23 mouse cellular contexts compared by ENCODE assay signal in genomic region chr17:24892785-24893184, GRCm38 (mm10). TPM values are rescaled to one million over a fixed set of nuclear protein-coding genes. Genes with fewer than 3 reads are reported as not detected.
A peak's percentile ranks its signal among the peaks of the same experiment; 100 is the strongest.
DNase-seq lines count a peak whose midpoint lies in the region; ATAC-seq lines count a peak whose summit lies in the region.
"Had no signal": no experiment of that assay in that cellular context is flagged by ENCODE, and none has a peak within 500 bp of the region (broad histone marks: within the 10 kb centered on the region; RNA-seq: fewer than 3 reads in every experiment).

No protein-coding gene starts in this region.

- H3K9me3 ChIP-seq in forebrain, embryonic 10.5 days: no peaks in the 10 kb centered on the region
- H3K9me3 ChIP-seq in forebrain, embryonic 15.5 days: no peaks in the 10 kb centered on the region
- H3K9me3 ChIP-seq in liver, embryonic 13.5 days (replicated peaks): no peaks in the 10 kb centered on the region
- no peaks in the 10 kb centered on the region for H3K9me3 ChIP-seq in embryonic facial prominence, embryonic 10.5 days
- H3K9me3 ChIP-seq: forebrain, embryonic 12.5 days; heart, embryonic 15.5 days; limb, embryonic 10.5 days had no signal

- peaks cover 69% of the 10 kb centered on the region for H3K36me3 ChIP-seq in forebrain, embryonic 10.5 days (replicated peaks)
- H3K36me3 ChIP-seq in forebrain, embryonic 15.5 days: peaks cover 44% of the 10 kb centered on the region
- peaks cover 68% of the 10 kb centered on the region for H3K36me3 ChIP-seq in liver, embryonic 13.5 days
- H3K36me3 ChIP-seq in embryonic facial prominence, embryonic 10.5 days (replicated peaks): peaks cover 68% of the 10 kb centered on the region

- no peak overlapping the region for H3K27ac ChIP-seq in forebrain, embryonic 10.5 days
- no peak overlapping the region for H3K27ac ChIP-seq in forebrain, embryonic 15.5 days (replicated peaks)
- 0 out of 2 replicates have a peak overlapping the region, but pooled peaks have one; percentile 1 for H3K27ac ChIP-seq in liver, embryonic 13.5 days
- H3K27ac ChIP-seq in embryonic facial prominence, embryonic 10.5 days (replicated peaks): no peak overlapping the region
- H3K27ac ChIP-seq: forebrain, embryonic 12.5 days; heart, adult 2 months; heart, embryonic 15.5 days; hindbrain, postnatal 0 days; limb, embryonic 10.5 days had no signal

- peaks cover 48% of the 10 kb centered on the region for H3K4me1 ChIP-seq in forebrain, embryonic 10.5 days
- peaks cover 49% of the 10 kb centered on the region for H3K4me1 ChIP-seq in forebrain, embryonic 15.5 days
- H3K4me1 ChIP-seq in liver, embryonic 13.5 days (replicated peaks): peaks cover 66% of the 10 kb centered on the region
- H3K4me1 ChIP-seq in embryonic facial prominence, embryonic 10.5 days: peaks cover 45% of the 10 kb centered on the region

- DNase-seq in adrenal gland, adult 2 months: peak; percentile 6
- DNase-seq in adrenal gland, adult 8-10 months: no peak
- DNase-seq in forebrain, embryonic 10.5 days (ENCODE audit: extremely low spot score, low spot score): no peak
- DNase-seq in liver, embryonic 13.5 days: no peak
- DNase-seq in liver: no peak
- DNase-seq in embryonic facial prominence, embryonic 10.5 days (ENCODE audit: low spot score): no peak
- DNase-seq in urinary bladder, postnatal 14 days (ENCODE audit: low spot score): no peak
- DNase-seq: gastrocnemius, postnatal 14 days; heart, adult 2 months; heart, postnatal 4 days; kidney, postnatal 14 days; lung, embryonic 14.5 days; lung, postnatal 36 days; right cerebral cortex, postnatal 14 days; spleen, adult 18-20 months; thymus, postnatal 25 days had no signal

- peak overlapping the region; percentile 9; the same call in 1 of the 2 replicates for H3K4me3 ChIP-seq in forebrain, embryonic 10.5 days
- no peak overlapping the region for H3K4me3 ChIP-seq in forebrain, embryonic 15.5 days
- H3K4me3 ChIP-seq in liver, embryonic 13.5 days (replicated peaks): no peak overlapping the region
- peak overlapping the region; percentile 83; the same call in 1 of the 2 replicates for H3K4me3 ChIP-seq in embryonic facial prominence, embryonic 10.5 days
- H3K4me3 ChIP-seq: forebrain, embryonic 12.5 days; heart, adult 2 months; limb, embryonic 10.5 days had no signal

- no peak overlapping the region for H3K4me2 ChIP-seq in forebrain, embryonic 15.5 days (replicated peaks)
- no peak overlapping the region; the same call in 1 of the 2 replicates for H3K4me2 ChIP-seq in liver, embryonic 13.5 days
- H3K4me2 ChIP-seq: heart, embryonic 15.5 days; lung, embryonic 14.5 days; midbrain, embryonic 11.5 days had no signal

- H3K9ac ChIP-seq in forebrain, embryonic 15.5 days (replicated peaks): no peak overlapping the region
- no peak overlapping the region for H3K9ac ChIP-seq in liver, embryonic 13.5 days
- H3K9ac ChIP-seq: forebrain, embryonic 12.5 days; heart, embryonic 15.5 days; lung, embryonic 14.5 days had no signal

- no peaks in the 10 kb centered on the region for H3K27me3 ChIP-seq in forebrain, embryonic 10.5 days (ENCODE audit: poor library complexity, severe bottlenecking)
- no peaks in the 10 kb centered on the region for H3K27me3 ChIP-seq in forebrain, embryonic 15.5 days
- no peaks in the 10 kb centered on the region for H3K27me3 ChIP-seq in liver, embryonic 13.5 days
- no peaks in the 10 kb centered on the region for H3K27me3 ChIP-seq in embryonic facial prominence, embryonic 10.5 days (replicated peaks; ENCODE audit: low read depth, poor library complexity, severe bottlenecking)
- H3K27me3 ChIP-seq: forebrain, embryonic 12.5 days; heart, embryonic 15.5 days had no signal

- ATAC-seq in forebrain, embryonic 15.5 days (replicated peaks): no peak
- ATAC-seq in liver, embryonic 13.5 days (ENCODE audit: low read depth): no peak
- ATAC-seq: hindbrain, postnatal 0 days; intestine, postnatal 0 days had no signal

- WGBS in forebrain, embryonic 10.5 days: 94% methylated on average over 12 of the region's 12 CpGs
- 89% methylated on average over 12 of the region's 12 CpGs for WGBS in forebrain, embryonic 15.5 days
- 84% methylated on average over 12 of the region's 12 CpGs for WGBS in liver, embryonic 13.5 days (ENCODE audit: insufficient replicate concordance)
- WGBS in embryonic facial prominence, embryonic 10.5 days: 92% methylated on average over 12 of the region's 12 CpGs

RNA-seq across cellular contexts. Expression of gene Eme2, which starts 2.1 kb away (rescaled TPM):
- total RNA-seq in adrenal gland, adult 2 months (2021): 10 to 100 TPM; 39.9 to 48.0 TPM
- polyA plus RNA-seq in adrenal gland, adult 2 months (2012; rRNA removed): 58.3 and 58.4 TPM in 2 replicates
- 10 to 100 TPM; 43.6 to 80.7 (median 66.3) TPM for total RNA-seq in adrenal gland, adult 8-10 months (2022)
- 30.3 and 30.4 TPM in 2 replicates for polyA plus RNA-seq in forebrain, embryonic 10.5 days (2016; fragmentation: Nextera tagmentation; extraction: Ambion mirVana)
- 32.8 and 34.6 TPM in 2 replicates for polyA plus RNA-seq in forebrain, embryonic 15.5 days (2015; fragmentation: Nextera tagmentation; extraction: Ambion mirVana)
- polyA plus RNA-seq in liver, embryonic 13.5 days (2015; fragmentation: Nextera tagmentation; extraction: Ambion mirVana): 13.8 and 14.6 TPM in 2 replicates
- 30.6 and 33.6 TPM in 2 replicates for polyA plus RNA-seq in embryonic facial prominence, embryonic 10.5 days (2016; fragmentation: Nextera tagmentation; extraction: Ambion mirVana)

RNA-seq across cellular contexts. Expression of gene Mrps34, which starts 2.1 kb away (rescaled TPM):
- total RNA-seq in adrenal gland, adult 2 months (2021): 100 to 1,000 TPM; 130 to 150 TPM
- 547 and 570 TPM in 2 replicates for polyA plus RNA-seq in adrenal gland, adult 2 months (2012; rRNA removed)
- total RNA-seq in adrenal gland, adult 8-10 months (2022): 100 to 1,000 TPM; 120 to 201 (median 138) TPM
- polyA plus RNA-seq in forebrain, embryonic 10.5 days (2016; fragmentation: Nextera tagmentation; extraction: Ambion mirVana): 100 and 103 TPM in 2 replicates
- polyA plus RNA-seq in forebrain, embryonic 15.5 days (2015; fragmentation: Nextera tagmentation; extraction: Ambion mirVana): 77.6 and 82.2 TPM in 2 replicates
- polyA plus RNA-seq in liver, embryonic 13.5 days (2015; fragmentation: Nextera tagmentation; extraction: Ambion mirVana): 84.2 TPM in 2 replicates
- 102 and 105 TPM in 2 replicates for polyA plus RNA-seq in embryonic facial prominence, embryonic 10.5 days (2016; fragmentation: Nextera tagmentation; extraction: Ambion mirVana)

RNA-seq across cellular contexts. Expression of gene Nme3, which starts 3.5 kb away (rescaled TPM):
- total RNA-seq in adrenal gland, adult 2 months (2021): 10 to 100 TPM; 70.1 to 73.7 TPM
- polyA plus RNA-seq in adrenal gland, adult 2 months (2012; rRNA removed): 116 and 124 TPM in 2 replicates
- 100 to 1,000 TPM in 2 of 4 experiments, 10 to 100 TPM in 2; 73.5 to 148 (median 104) TPM for total RNA-seq in adrenal gland, adult 8-10 months (2022)
- polyA plus RNA-seq in forebrain, embryonic 10.5 days (2016; fragmentation: Nextera tagmentation; extraction: Ambion mirVana): 50.1 and 51.8 TPM in 2 replicates
- 69.6 and 72.6 TPM in 2 replicates for polyA plus RNA-seq in forebrain, embryonic 15.5 days (2015; fragmentation: Nextera tagmentation; extraction: Ambion mirVana)
- polyA plus RNA-seq in liver, embryonic 13.5 days (2015; fragmentation: Nextera tagmentation; extraction: Ambion mirVana): 65.6 and 66.8 TPM in 2 replicates
- polyA plus RNA-seq in embryonic facial prominence, embryonic 10.5 days (2016; fragmentation: Nextera tagmentation; extraction: Ambion mirVana): 47.3 and 50.1 TPM in 2 replicates

RNA-seq across cellular contexts. Expression of gene Spsb3, which starts 6.3 kb away (rescaled TPM):
- 10 to 100 TPM; 30.8 to 33.1 TPM for total RNA-seq in adrenal gland, adult 2 months (2021)
- polyA plus RNA-seq in adrenal gland, adult 2 months (2012; rRNA removed): 144 and 179 TPM in 2 replicates
- 10 to 100 TPM; 31.5 to 34.0 (median 33.7) TPM for total RNA-seq in adrenal gland, adult 8-10 months (2022)
- 42.8 and 45.3 TPM in 2 replicates for polyA plus RNA-seq in forebrain, embryonic 10.5 days (2016; fragmentation: Nextera tagmentation; extraction: Ambion mirVana)
- polyA plus RNA-seq in forebrain, embryonic 15.5 days (2015; fragmentation: Nextera tagmentation; extraction: Ambion mirVana): 81.5 and 82.5 TPM in 2 replicates
- 37.9 and 38.4 TPM in 2 replicates for polyA plus RNA-seq in liver, embryonic 13.5 days (2015; fragmentation: Nextera tagmentation; extraction: Ambion mirVana)
- 47.1 TPM in 2 replicates for polyA plus RNA-seq in embryonic facial prominence, embryonic 10.5 days (2016; fragmentation: Nextera tagmentation; extraction: Ambion mirVana)

RNA-seq across cellular contexts. Expression of gene Nubp2, which starts 6.6 kb away (rescaled TPM):
- 10 to 100 TPM; 53.1 to 56.6 TPM for total RNA-seq in adrenal gland, adult 2 months (2021)
- 38.5 and 55.9 TPM in 2 replicates for polyA plus RNA-seq in adrenal gland, adult 2 months (2012; rRNA removed)
- 10 to 100 TPM; 58.9 to 66.0 (median 61.5) TPM for total RNA-seq in adrenal gland, adult 8-10 months (2022)
- 81.3 and 82.5 TPM in 2 replicates for polyA plus RNA-seq in forebrain, embryonic 10.5 days (2016; fragmentation: Nextera tagmentation; extraction: Ambion mirVana)
- 73.2 and 74.2 TPM in 2 replicates for polyA plus RNA-seq in forebrain, embryonic 15.5 days (2015; fragmentation: Nextera tagmentation; extraction: Ambion mirVana)
- polyA plus RNA-seq in liver, embryonic 13.5 days (2015; fragmentation: Nextera tagmentation; extraction: Ambion mirVana): 89.3 and 93.2 TPM in 2 replicates
- 71.8 and 81.8 TPM in 2 replicates for polyA plus RNA-seq in embryonic facial prominence, embryonic 10.5 days (2016; fragmentation: Nextera tagmentation; extraction: Ambion mirVana)

Comparison
In these comparisons a context has a peak if more than half of its experiments do, and no peak if none do; other contexts are left out.
1. H3K4me3 ChIP-seq: peak in forebrain, embryonic 10.5 days (single experiment) and embryonic facial prominence, embryonic 10.5 days (single experiment); none in forebrain, embryonic 15.5 days (single experiment) and liver, embryonic 13.5 days (single experiment).